Comparison of ENCODE assay signal across 8 mouse cellular contexts in genomic region chr19:15924866-15925718, GRCm38 (mm10). TPM values are rescaled to one million over a fixed set of nuclear protein-coding genes. Genes with fewer than 3 reads are reported as not detected.
A peak's percentile ranks its signal among the peaks of the same experiment; 100 is the strongest.
DNase-seq lines count a peak whose midpoint lies in the region; ATAC-seq lines count a peak whose summit lies in the region.

No protein-coding gene starts in this region.

- peaks cover 12% of the 10 kb centered on the region for H3K4me1 ChIP-seq in hindbrain, embryonic 14.5 days (replicated peaks; ENCODE audit: control insufficient read depth, insufficient read depth, low read length)

- DNase-seq in WW6 (ENCODE audit: low read depth, low spot score) = peak; percentile 86
- DNase-seq in cerebellum, postnatal 25 days = peak; percentile 78 to 84
- peak; percentile 67 to 79 for DNase-seq in frontal cortex, postnatal 25 days (ENCODE audit: low spot score in 2 of 2)
- DNase-seq in hindbrain, embryonic 14.5 days (ENCODE audit: low spot score) = peak; percentile 89
- DNase-seq in layer of hippocampus, postnatal 36 days = peak; percentile 88 to 90
- DNase-seq in lung, postnatal 25 days (ENCODE audit: low spot score) = peak; percentile 88
- DNase-seq in retina, adult 2 months (ENCODE audit: low read depth, low spot score) = peak; percentile 52
- peak; percentile 85 for DNase-seq in thymus, postnatal 25 days

- H3K36me3 ChIP-seq in hindbrain, embryonic 14.5 days (replicated peaks; ENCODE audit: control insufficient read depth, insufficient read depth) = peaks cover 4% of the 10 kb centered on the region; the same call in 1 of the 2 replicates

- peak overlapping the region; percentile 83 for H3K27ac ChIP-seq in hindbrain, embryonic 14.5 days

- H3K9me3 ChIP-seq in hindbrain, embryonic 14.5 days (ENCODE audit: control insufficient read depth, low read length) = no peaks in the 10 kb centered on the region

- H3K27me3 ChIP-seq in hindbrain, embryonic 14.5 days (ENCODE audit: control insufficient read depth, insufficient read depth, low read length) = no peaks in the 10 kb centered on the region

- H3K4me2 ChIP-seq in hindbrain, embryonic 14.5 days (replicated peaks) = peak overlapping the region; percentile 93

- WGBS in hindbrain, embryonic 14.5 days = 1% methylated on average over 43 of the region's 43 CpGs

- ATAC-seq in hindbrain, embryonic 14.5 days (ENCODE audit: low FRiP score) = peak; percentile 97

- peak overlapping the region; percentile 58 for H3K4me3 ChIP-seq in hindbrain, embryonic 14.5 days (replicated peaks; ENCODE audit: low read length)

- H3K9ac ChIP-seq in hindbrain, embryonic 14.5 days = peak overlapping the region; percentile 67

RNA-seq across cellular contexts. Expression of gene Psat1, which starts 22.0 kb away (rescaled TPM):
- polyA plus RNA-seq in hindbrain, embryonic 14.5 days (2014; fragmentation: Nextera tagmentation; extraction: Ambion mirVana) = 87.7 and 97.9 TPM in 2 replicates
- 100 to 1,000 TPM; 105 to 110 TPM for total RNA-seq in layer of hippocampus, postnatal 36 days (2021)

RNA-seq across cellular contexts. Expression of gene Cep78, which starts 59.7 kb away (rescaled TPM):
- 27.9 and 29.4 TPM in 2 replicates for polyA plus RNA-seq in hindbrain, embryonic 14.5 days (2014; fragmentation: Nextera tagmentation; extraction: Ambion mirVana)
- total RNA-seq in layer of hippocampus, postnatal 36 days (2021) = 10 to 100 TPM; 11.1 to 12.5 TPM

Comparison
In these comparisons a context has a peak if more than half of its experiments do, and no peak if none do; other contexts are left out.
1. Peak in every context shown above with its lines: DNase-seq, ATAC-seq, H3K4me3 ChIP-seq and H3K27ac ChIP-seq.